In the genomic region with DNA sequence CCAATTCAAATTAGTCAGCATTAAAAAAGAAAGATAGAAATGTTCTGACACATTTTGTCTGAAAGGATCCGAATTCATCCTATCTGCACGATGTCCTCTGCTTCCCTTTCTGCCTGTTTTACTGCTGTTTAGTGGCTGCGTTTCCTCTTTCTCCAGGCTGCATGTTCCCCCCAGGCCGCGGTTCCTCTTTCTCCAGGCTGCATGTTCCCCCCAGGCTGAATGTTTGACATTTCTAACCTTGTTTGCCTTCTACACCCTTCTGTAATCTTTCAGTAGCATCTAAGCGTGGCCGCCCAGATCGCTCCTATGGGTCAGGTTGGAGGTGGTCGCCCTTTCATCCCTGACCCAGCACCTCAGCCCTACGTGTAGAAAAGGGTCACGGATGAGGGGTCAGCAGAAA, we compare ENCODE assay signal across 13 mouse cellular contexts.
DNase-seq lines count a peak whose midpoint lies in the region; ATAC-seq and TF ChIP-seq lines count a peak whose summit lies in the region.
"Had no signal": no experiment of that assay in that cellular context is flagged by ENCODE, and none has a peak within 500 bp of the region (broad histone marks: within the 10 kb centered on the region; RNA-seq: fewer than 3 reads in every experiment).

No protein-coding gene starts in this region.

- no peaks in the 10 kb centered on the region for H3K9me3 ChIP-seq in forebrain, postnatal 0 days (ENCODE audit: low read length)
- H3K9me3 ChIP-seq: embryonic facial prominence, embryonic 15.5 days; neural tube, embryonic 13.5 days had no signal

- no peaks in the 10 kb centered on the region for H3K4me1 ChIP-seq in small intestine, adult 2 months (ENCODE audit: control insufficient read depth, insufficient read depth, insufficient read length, low read length)
- H3K4me1 ChIP-seq in forebrain, postnatal 0 days (ENCODE audit: insufficient read depth) = peaks cover 3% of the 10 kb centered on the region; the same call in 1 of the 2 replicates

- intact Hi-C loops in gastrocnemius, postnatal 36 days (cut with DNase I) = no loop called here

- H3K4me3 ChIP-seq in small intestine, adult 2 months (ENCODE audit: low read depth, low read length) = no peak overlapping the region
- no peak overlapping the region for H3K4me3 ChIP-seq in forebrain, postnatal 0 days (ENCODE audit: low read depth, low read length)
- H3K4me3 ChIP-seq: embryonic facial prominence, embryonic 15.5 days; neural tube, embryonic 13.5 days had no signal

- H3K27me3 ChIP-seq in small intestine, adult 2 months (ENCODE audit: control insufficient read depth, insufficient read depth, low read length) = no peaks in the 10 kb centered on the region
- H3K27me3 ChIP-seq in forebrain, postnatal 0 days (ENCODE audit: insufficient read depth, low read length) = no peaks in the 10 kb centered on the region
- H3K27me3 ChIP-seq: embryonic facial prominence, embryonic 15.5 days; neural tube, embryonic 13.5 days had no signal

- peak; percentile 37 for DNase-seq in layer of hippocampus, adult 9-11 months
- DNase-seq in layer of hippocampus, adult 9-10 months (ENCODE audit: low spot score) = no peak
- peak; percentile 9 for DNase-seq in ZHBTc4 (ENCODE audit: low read depth, low spot score)
- no peak for DNase-seq in forebrain, postnatal 0 days
- DNase-seq in gastrocnemius, postnatal 36 days = no peak
- no peak for DNase-seq in kidney, postnatal 36 days
- DNase-seq: cerebellum, postnatal 36 days had no signal

- WGBS in small intestine, adult 2 months = 73% methylated on average over 11 of the region's 11 CpGs
- 91% methylated on average over 11 of the region's 11 CpGs for WGBS in forebrain, postnatal 0 days

- H3K36me3 ChIP-seq in small intestine, adult 2 months (ENCODE audit: control insufficient read depth, insufficient read depth, low read length) = no peaks in the 10 kb centered on the region
- no peaks in the 10 kb centered on the region for H3K36me3 ChIP-seq in forebrain, postnatal 0 days (ENCODE audit: insufficient read depth)
- H3K36me3 ChIP-seq: embryonic facial prominence, embryonic 15.5 days; neural tube, embryonic 13.5 days had no signal

- H3K4me2 ChIP-seq in forebrain, postnatal 0 days (ENCODE audit: low read depth) = no peak overlapping the region
- H3K4me2 ChIP-seq: embryonic facial prominence, embryonic 15.5 days; midbrain, embryonic 11.5 days; neural tube, embryonic 13.5 days had no signal

- H3K9ac ChIP-seq in forebrain, postnatal 0 days = no peak overlapping the region
- H3K9ac ChIP-seq: embryonic facial prominence, embryonic 15.5 days; neural tube, embryonic 13.5 days had no signal

- peak; percentile 73 to 81 for ATAC-seq in hematopoietic stem cell, adult 5-6 weeks (replicated peaks in 1 of 2; ENCODE audit: insufficient read depth in 1 of 2, low FRiP score in 2 of 2, low TSS enrichment in 1 of 2, low read depth in 1 of 2, poor library complexity in 2 of 2, severe bottlenecking in 2 of 2)
- ATAC-seq in forebrain, postnatal 0 days = no peak
- ATAC-seq: inflammation-experienced regulatory T-cells, adult 6 months had no signal

- H3K27ac ChIP-seq in small intestine, adult 2 months (ENCODE audit: insufficient read depth, low read depth, low read length) = peak overlapping the region; percentile 28; the same call in 1 of the 2 replicates
- H3K27ac ChIP-seq in forebrain, postnatal 0 days (ENCODE audit: low read depth, low read length) = no peak overlapping the region
- H3K27ac ChIP-seq: embryonic facial prominence, embryonic 15.5 days; neural tube, embryonic 13.5 days had no signal

- TF ChIP-seq POLR2A in small intestine, adult 2 months (IDR thresholded peaks at IDR 0.05; ENCODE audit: low read depth, low read length) = no peak

- TF ChIP-seq CTCF in small intestine, adult 2 months (IDR thresholded peaks at IDR 0.05; ENCODE audit: extremely low read depth, insufficient read length, insufficient replicate concordance, low read depth, low read length) = no peak
- no peak for TF ChIP-seq CTCF in forebrain, postnatal 0 days (IDR thresholded peaks at IDR 0.05; ENCODE audit: low read depth)

Comparison
In these comparisons a context has a peak if more than half of its experiments do, and no peak if none do; other contexts are left out.
1. DNase-seq: peak in layer of hippocampus, adult 9-11 months (single experiment) and ZHBTc4 (single experiment); none in layer of hippocampus, adult 9-10 months (single experiment), forebrain, postnatal 0 days (single experiment), gastrocnemius, postnatal 36 days (0 of 2) and kidney, postnatal 36 days (0 of 2).